Mouse (Mus musculus): ENCODE results near the gene Podxl2. TPM values are rescaled to one million over a fixed set of nuclear protein-coding genes. Genes with fewer than 3 reads are reported as not detected.

Podxl2 gene
- polyA plus RNA-seq (2017; shearing (Covaris generic)) = 1 to 10 TPM in 1 of 2 experiments, not detected in 1; 2.3 TPM

GRCm38 (mm10) chr6:88874868-88875508, at the start of gene Podxl2:
Gene Podxl2, minus strand, starts transcription at chr6:88875044.

GRCm38 (mm10) chr6:88901947-88902820, 27.3 kb upstream of the Podxl2 start, which contains the start of gene Tpra1:
Gene Tpra1, plus strand, starts transcription at chr6:88902251.

GRCm38 (mm10) chr6:88898534-88899048, 23.7 kb upstream of the Podxl2 start, which contains the start of gene Mcm2:
Gene Mcm2, minus strand, starts transcription at chr6:88898780.

GRCm38 (mm10) chr6:88841781-88842689, 32.8 kb downstream of the Podxl2 start, which contains the start of gene Abtb1:
Gene Abtb1, minus strand, starts transcription at chr6:88841984.

Other genes starting within 250 kb of the Podxl2 start
- not detected for gene Kbtbd12, start 237.1 kb downstream of the Podxl2 start, polyA plus RNA-seq (2017; shearing (Covaris generic))
- gene Mgll, start 150.6 kb downstream of the Podxl2 start, polyA plus RNA-seq (2017; shearing (Covaris generic)) = 1 to 10 TPM in 1 of 2 experiments, under 1 TPM in 1; 0.82 to 3.8 TPM
- 10 to 100 TPM; 60.5 to 69.7 TPM for gene Abtb1, start 33.1 kb downstream of the Podxl2 start, polyA plus RNA-seq (2017; shearing (Covaris generic))
- 10 to 100 TPM; 62.5 to 66.2 TPM for gene Mcm2, start 23.7 kb upstream of the Podxl2 start, polyA plus RNA-seq (2017; shearing (Covaris generic))
- gene Tpra1, start 27.2 kb upstream of the Podxl2 start, polyA plus RNA-seq (2017; shearing (Covaris generic)) = 100 to 1,000 TPM in 1 of 2 experiments, 10 to 100 TPM in 1; 83.6 to 107 TPM

Data from activated CD4-positive, CD25-positive, alpha-beta regulatory T cell (primary cell).